Comparison of ENCODE assay signal across 2 mouse cellular contexts in the genomic region with DNA sequence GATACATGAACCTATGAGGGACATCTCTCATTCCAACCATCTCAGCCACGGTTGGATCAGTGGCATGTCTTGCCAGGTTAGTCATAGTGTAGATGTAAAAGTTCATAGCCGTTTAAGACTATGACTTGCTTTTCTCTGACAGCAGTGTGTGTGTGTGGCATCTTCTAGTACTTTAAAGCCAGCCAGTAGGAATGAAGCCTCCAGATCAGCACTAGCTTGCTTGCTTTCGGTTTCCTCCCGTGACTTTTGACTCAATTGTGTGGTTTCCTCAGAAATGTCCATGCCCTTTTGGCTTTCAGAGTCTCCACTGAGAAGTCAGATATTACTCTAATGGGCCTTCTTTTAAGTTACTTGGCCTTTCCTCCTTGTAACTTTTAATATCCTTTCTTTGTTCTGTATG.
TF ChIP-seq lines count a peak whose summit lies in the region.

No protein-coding gene starts in this region.

TF ChIP-seq in MEL, 35 proteins besides CTCF, POLR2A, EP300 and RAD21 (continued from another document):
- no peak for TF ChIP-seq MYB (IDR thresholded peaks at IDR 0.05; ENCODE audit: low read depth, low read length)
- TF ChIP-seq POLR2AphosphoS2 (IDR thresholded peaks at IDR 0.05; ENCODE audit: low read length) = no peak
- TF ChIP-seq GABPA (IDR thresholded peaks at IDR 0.05; ENCODE audit: low read depth, low read length) = no peak
- TF ChIP-seq USF1 (IDR thresholded peaks at IDR 0.05; ENCODE audit: low read depth, low read length) = no peak
- TF ChIP-seq SIN3A (IDR thresholded peaks at IDR 0.05; ENCODE audit: low read length) = no peak
- TF ChIP-seq NELFE (IDR thresholded peaks at IDR 0.05; ENCODE audit: low read depth, low read length) = no peak
- TF ChIP-seq RCOR1 (IDR thresholded peaks at IDR 0.05; ENCODE audit: low read depth, low read length) = no peak
- no peak for TF ChIP-seq E2F4 (IDR thresholded peaks at IDR 0.05; ENCODE audit: borderline replicate concordance, low read depth, low read length)
- no peak for TF ChIP-seq MAX (IDR thresholded peaks at IDR 0.05; ENCODE audit: low read length)
- no peak for TF ChIP-seq GATA1 (IDR thresholded peaks at IDR 0.05; ENCODE audit: low read depth, low read length)
- no peak for TF ChIP-seq ZC3H11A (IDR thresholded peaks at IDR 0.05; ENCODE audit: low read depth, low read length)
- TF ChIP-seq TCF12 (IDR thresholded peaks at IDR 0.05; ENCODE audit: low read depth, low read length) = no peak
- TF ChIP-seq USF2 (IDR thresholded peaks at IDR 0.05; ENCODE audit: borderline replicate concordance in 1 of 2, insufficient read depth in 1 of 2, low read depth in 1 of 2, low read length in 2 of 2) = no peak
- no peak for TF ChIP-seq MXI1 (IDR thresholded peaks at IDR 0.05; ENCODE audit: low read depth, low read length)
- TF ChIP-seq TBP (IDR thresholded peaks at IDR 0.05; ENCODE audit: low read depth, low read length) = no peak

TF ChIP-seq in myocyte, 11 proteins besides CTCF, POLR2A, EP300 and RAD21 (continued from another document):
- no peak for TF ChIP-seq TCF12 (IDR thresholded peaks at IDR 0.05; ENCODE audit: insufficient read depth, poor library complexity, severe bottlenecking)
- no peak for TF ChIP-seq TCF3 (IDR thresholded peaks at IDR 0.05; ENCODE audit: insufficient read length, low read depth)
- no peak for TF ChIP-seq E2F4 (IDR thresholded peaks at IDR 0.05; ENCODE audit: insufficient read depth)
- TF ChIP-seq MAX (IDR thresholded peaks at IDR 0.05; ENCODE audit: low read depth) = no peak
- TF ChIP-seq SRF (IDR thresholded peaks at IDR 0.05; ENCODE audit: control insufficient read depth, insufficient read length, low read depth) = no peak
- no peak for TF ChIP-seq USF1 (IDR thresholded peaks at IDR 0.05; ENCODE audit: low read depth)
